Mouse (Mus musculus): Measurements from ENCODE around the gene Olfr611. TPM values are rescaled to one million over a fixed set of nuclear protein-coding genes. Genes with fewer than 3 reads are reported as not detected.

Olfr611 gene
- polyA plus RNA-seq (2014; fragmentation: Illumina TruSeq; extraction: RNeasy Lipid Tissue Mini Kit (QIAGEN cat#74804); ENCODE audit: low read depth, low replicate concordance), result not detected

DNA sequence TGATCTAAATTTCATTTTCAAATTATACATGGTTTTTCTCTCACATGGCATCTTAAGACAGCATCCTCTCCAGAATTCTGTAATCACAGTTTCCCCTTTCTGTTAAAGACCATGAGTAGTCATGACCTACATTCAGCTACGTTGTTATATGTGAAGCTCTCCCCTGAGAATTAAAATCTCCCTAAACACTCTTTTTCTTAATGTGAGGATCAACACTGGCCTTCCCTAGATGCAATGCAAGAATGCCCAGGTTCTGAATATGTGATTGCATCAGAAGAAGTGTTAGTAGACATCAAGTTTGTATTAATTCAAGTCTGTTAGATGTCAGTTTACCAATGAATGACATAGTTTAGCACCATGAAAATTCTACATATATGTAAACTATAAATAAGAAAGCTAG is at the start of gene Olfr611:
Gene Olfr611, minus strand, starts transcription at position 101 of the 400 bp plus-strand sequence.

DNA sequence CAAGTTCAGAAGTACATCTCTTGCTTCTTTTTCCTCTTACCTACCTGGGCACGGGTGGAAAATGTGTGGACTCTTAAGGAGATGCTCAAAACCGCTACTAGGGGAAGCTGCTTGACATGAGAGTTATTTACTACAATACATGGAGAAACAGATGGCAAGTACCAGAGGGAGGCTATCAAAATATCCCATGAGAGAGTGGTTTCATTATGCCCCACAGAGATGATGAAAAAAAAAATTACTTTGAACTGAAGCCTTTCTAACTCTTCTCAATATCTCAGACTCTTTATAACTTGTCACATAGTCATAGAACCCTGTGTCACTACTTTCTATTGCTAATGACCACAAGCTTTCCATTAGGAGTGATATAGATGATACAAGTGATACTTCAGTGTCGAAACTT is 48.4 kb upstream of the Olfr611 start, which contains the start of gene Olfr616:
Gene Olfr616, minus strand, starts transcription at position 101 of the 400 bp plus-strand sequence.

DNA sequence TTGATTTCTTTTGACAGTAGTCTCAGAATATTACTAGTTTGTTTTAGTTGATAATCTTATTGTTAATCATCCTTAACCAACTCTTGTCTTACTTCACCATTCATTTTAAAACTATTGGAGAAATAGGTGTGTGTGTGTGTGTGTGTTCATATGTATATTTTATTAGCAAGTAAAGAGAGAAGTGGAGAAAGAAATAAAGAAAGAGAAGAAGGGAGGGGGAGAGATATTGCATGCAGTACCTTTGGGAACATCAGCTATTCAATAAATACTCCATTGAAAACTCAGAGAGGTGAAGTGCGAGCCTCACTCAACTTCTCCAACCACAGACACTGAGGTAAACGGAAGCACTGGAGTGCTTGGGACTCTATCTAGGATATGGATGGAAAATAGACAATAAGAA is 35.1 kb upstream of the Olfr611 start, which contains the start of gene Olfr615:
Gene Olfr615, plus strand, starts transcription at position 301 of the 400 bp plus-strand sequence.

DNA sequence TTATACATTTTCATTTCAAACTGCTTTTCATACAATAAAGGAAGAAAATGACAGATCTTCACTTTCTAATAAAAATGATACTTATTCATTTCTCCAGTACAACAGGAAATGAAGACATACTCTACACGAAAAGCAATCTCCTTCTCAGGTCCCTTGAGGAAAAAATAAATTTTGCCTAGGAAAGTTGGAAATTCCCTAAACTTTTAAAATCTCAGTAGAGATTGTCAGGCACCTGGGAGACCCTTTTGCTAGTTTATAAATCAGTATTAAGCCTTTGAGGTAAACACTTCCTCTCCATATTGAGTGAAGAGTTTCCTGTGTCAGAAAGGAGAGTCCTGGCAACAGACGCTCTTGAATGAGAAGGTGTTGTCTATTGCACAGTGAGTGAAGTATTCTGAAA is 27.1 kb upstream of the Olfr611 start, which contains the start of gene Olfr613:
Gene Olfr613, plus strand, starts transcription at position 301 of the 400 bp plus-strand sequence.

DNA sequence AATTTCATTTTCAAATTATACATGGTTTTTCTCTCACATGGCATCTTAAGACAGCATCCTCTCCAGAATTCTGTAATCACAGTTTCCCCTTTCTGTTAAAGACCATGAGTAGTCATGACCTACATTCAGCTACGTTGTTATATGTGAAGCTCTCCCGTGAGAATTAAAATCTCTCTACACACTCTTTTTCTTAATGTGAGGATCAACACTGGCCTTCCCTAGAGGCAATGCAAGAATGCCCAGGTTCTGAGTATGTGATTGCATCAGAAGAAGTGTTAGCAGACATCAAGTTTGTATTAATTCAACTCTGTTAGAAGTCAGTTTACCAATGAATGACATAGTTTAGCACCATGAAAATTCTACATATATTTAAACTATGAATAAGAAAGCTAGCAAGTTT is 22.0 kb upstream of the Olfr611 start, which contains the start of gene Olfr612:
Gene Olfr612, minus strand, starts transcription at position 101 of the 400 bp plus-strand sequence.

DNA sequence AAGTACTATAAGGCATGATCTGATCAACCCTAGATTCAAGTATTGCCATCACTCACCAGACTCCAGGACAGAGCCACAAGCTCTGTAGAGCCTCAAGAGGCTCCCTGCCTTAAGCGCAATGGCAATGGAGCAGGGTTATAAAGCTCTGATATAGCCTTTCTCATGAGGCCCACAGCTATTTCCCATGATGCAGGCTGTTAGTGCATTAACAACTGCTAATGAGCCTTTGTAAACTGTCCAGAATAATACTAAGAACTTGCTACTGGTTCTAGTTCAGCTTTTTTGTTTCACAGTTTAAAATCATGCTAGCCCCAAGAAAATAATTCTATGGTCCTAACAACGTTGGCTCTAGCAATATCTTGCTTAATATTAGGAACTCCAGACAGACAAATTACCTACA is 8.6 kb downstream of the Olfr611 start, which contains the start of gene Olfr610:
Gene Olfr610, minus strand, starts transcription at position 101 of the 400 bp plus-strand sequence.

DNA sequence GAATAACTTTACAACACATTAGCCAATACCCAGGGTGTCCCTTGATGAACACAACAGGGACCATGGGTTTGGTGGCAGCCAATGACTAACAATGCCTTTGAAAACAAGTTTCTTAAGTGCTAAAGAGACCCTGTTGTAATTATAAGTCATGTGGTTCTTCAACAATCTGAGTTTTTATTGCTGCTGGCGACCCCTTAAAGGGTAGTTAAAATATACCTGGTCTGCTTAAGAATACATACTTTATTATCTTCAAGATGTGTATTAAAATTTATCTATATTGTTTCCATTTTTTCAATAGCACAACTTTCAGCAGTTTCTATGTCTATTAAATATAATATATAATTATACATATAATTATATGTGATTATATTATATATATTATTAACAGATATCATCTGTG is 22.7 kb downstream of the Olfr611 start, which contains the start of gene Olfr609:
Gene Olfr609, minus strand, starts transcription at position 101 of the 400 bp plus-strand sequence.

DNA sequence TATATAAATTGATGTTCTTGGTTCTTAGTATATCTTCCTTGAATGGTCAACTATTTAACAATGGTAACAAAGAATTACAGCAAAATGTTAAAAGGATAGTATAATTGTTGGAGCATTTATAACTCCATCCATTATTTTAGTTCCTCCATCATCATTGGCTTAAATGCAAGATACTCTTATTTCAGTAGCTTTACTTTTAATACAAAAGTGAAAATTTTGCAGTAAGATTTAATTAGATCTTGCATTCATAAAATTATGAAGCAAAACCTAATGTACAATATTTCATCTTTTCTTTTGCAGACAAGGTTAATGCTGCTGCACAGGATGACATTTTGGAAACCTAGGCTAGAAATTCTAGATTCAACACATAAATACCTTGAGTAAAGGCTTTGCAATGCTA is 51.1 kb downstream of the Olfr611 start, which contains the start of gene Olfr608:
Gene Olfr608, plus strand, starts transcription at position 301 of the 400 bp plus-strand sequence.

Other genes with a start within 250 kb of the Olfr611 start
- gene Olfr596, start 215.2 kb downstream of the Olfr611 start, polyA plus RNA-seq (2014; fragmentation: Illumina TruSeq; extraction: RNeasy Lipid Tissue Mini Kit (QIAGEN cat#74804); ENCODE audit: low read depth, low replicate concordance), result not detected
- gene Olfr597, start 204.5 kb downstream of the Olfr611 start, polyA plus RNA-seq (2014; fragmentation: Illumina TruSeq; extraction: RNeasy Lipid Tissue Mini Kit (QIAGEN cat#74804); ENCODE audit: low read depth, low replicate concordance), result not detected
- gene Olfr598, start 197.3 kb downstream of the Olfr611 start, polyA plus RNA-seq (2014; fragmentation: Illumina TruSeq; extraction: RNeasy Lipid Tissue Mini Kit (QIAGEN cat#74804); ENCODE audit: low read depth, low replicate concordance), result not detected
- gene Olfr599, start 184.9 kb downstream of the Olfr611 start, polyA plus RNA-seq (2014; fragmentation: Illumina TruSeq; extraction: RNeasy Lipid Tissue Mini Kit (QIAGEN cat#74804); ENCODE audit: low read depth, low replicate concordance), result not detected
- gene Olfr600, start 171.2 kb downstream of the Olfr611 start, polyA plus RNA-seq (2014; fragmentation: Illumina TruSeq; extraction: RNeasy Lipid Tissue Mini Kit (QIAGEN cat#74804); ENCODE audit: low read depth, low replicate concordance), result not detected
- not detected for gene Olfr601, start 158.2 kb downstream of the Olfr611 start, polyA plus RNA-seq (2014; fragmentation: Illumina TruSeq; extraction: RNeasy Lipid Tissue Mini Kit (QIAGEN cat#74804); ENCODE audit: low read depth, low replicate concordance)
- not detected for gene Olfr603, start 134.7 kb downstream of the Olfr611 start, polyA plus RNA-seq (2014; fragmentation: Illumina TruSeq; extraction: RNeasy Lipid Tissue Mini Kit (QIAGEN cat#74804); ENCODE audit: low read depth, low replicate concordance)
- gene Usp17lc, start 105.8 kb downstream of the Olfr611 start, polyA plus RNA-seq (2014; fragmentation: Illumina TruSeq; extraction: RNeasy Lipid Tissue Mini Kit (QIAGEN cat#74804); ENCODE audit: low read depth, low replicate concordance), result not detected
- not detected for gene Olfr605, start 75.4 kb downstream of the Olfr611 start, polyA plus RNA-seq (2014; fragmentation: Illumina TruSeq; extraction: RNeasy Lipid Tissue Mini Kit (QIAGEN cat#74804); ENCODE audit: low read depth, low replicate concordance)
- gene Olfr606, start 71.8 kb downstream of the Olfr611 start, polyA plus RNA-seq (2014; fragmentation: Illumina TruSeq; extraction: RNeasy Lipid Tissue Mini Kit (QIAGEN cat#74804); ENCODE audit: low read depth, low replicate concordance), result not detected
- gene Olfr607, start 56.7 kb downstream of the Olfr611 start, polyA plus RNA-seq (2014; fragmentation: Illumina TruSeq; extraction: RNeasy Lipid Tissue Mini Kit (QIAGEN cat#74804); ENCODE audit: low read depth, low replicate concordance), result not detected
- not detected for gene Olfr608, start 51.0 kb downstream of the Olfr611 start, polyA plus RNA-seq (2014; fragmentation: Illumina TruSeq; extraction: RNeasy Lipid Tissue Mini Kit (QIAGEN cat#74804); ENCODE audit: low read depth, low replicate concordance)
- not detected for gene Olfr609, start 22.8 kb downstream of the Olfr611 start, polyA plus RNA-seq (2014; fragmentation: Illumina TruSeq; extraction: RNeasy Lipid Tissue Mini Kit (QIAGEN cat#74804); ENCODE audit: low read depth, low replicate concordance)
- gene Olfr610, start 8.7 kb downstream of the Olfr611 start, polyA plus RNA-seq (2014; fragmentation: Illumina TruSeq; extraction: RNeasy Lipid Tissue Mini Kit (QIAGEN cat#74804); ENCODE audit: low read depth, low replicate concordance), result not detected
- gene Olfr612, start 21.9 kb upstream of the Olfr611 start, polyA plus RNA-seq (2014; fragmentation: Illumina TruSeq; extraction: RNeasy Lipid Tissue Mini Kit (QIAGEN cat#74804); ENCODE audit: low read depth, low replicate concordance), result not detected
- not detected for gene Olfr613, start 27.2 kb upstream of the Olfr611 start, polyA plus RNA-seq (2014; fragmentation: Illumina TruSeq; extraction: RNeasy Lipid Tissue Mini Kit (QIAGEN cat#74804); ENCODE audit: low read depth, low replicate concordance)
- not detected for gene Olfr615, start 35.2 kb upstream of the Olfr611 start, polyA plus RNA-seq (2014; fragmentation: Illumina TruSeq; extraction: RNeasy Lipid Tissue Mini Kit (QIAGEN cat#74804); ENCODE audit: low read depth, low replicate concordance)
- not detected for gene Olfr616, start 48.3 kb upstream of the Olfr611 start, polyA plus RNA-seq (2014; fragmentation: Illumina TruSeq; extraction: RNeasy Lipid Tissue Mini Kit (QIAGEN cat#74804); ENCODE audit: low read depth, low replicate concordance)
- gene Olfr617, start 52.2 kb upstream of the Olfr611 start, polyA plus RNA-seq (2014; fragmentation: Illumina TruSeq; extraction: RNeasy Lipid Tissue Mini Kit (QIAGEN cat#74804); ENCODE audit: low read depth, low replicate concordance), result not detected
- gene Olfr618, start 69.3 kb upstream of the Olfr611 start, polyA plus RNA-seq (2014; fragmentation: Illumina TruSeq; extraction: RNeasy Lipid Tissue Mini Kit (QIAGEN cat#74804); ENCODE audit: low read depth, low replicate concordance), result not detected
- not detected for gene Olfr619, start 79.7 kb upstream of the Olfr611 start, polyA plus RNA-seq (2014; fragmentation: Illumina TruSeq; extraction: RNeasy Lipid Tissue Mini Kit (QIAGEN cat#74804); ENCODE audit: low read depth, low replicate concordance)
- gene Olfr620, start 91.7 kb upstream of the Olfr611 start, polyA plus RNA-seq (2014; fragmentation: Illumina TruSeq; extraction: RNeasy Lipid Tissue Mini Kit (QIAGEN cat#74804); ENCODE audit: low read depth, low replicate concordance), result not detected
- not detected for gene Olfr622, start 121.9 kb upstream of the Olfr611 start, polyA plus RNA-seq (2014; fragmentation: Illumina TruSeq; extraction: RNeasy Lipid Tissue Mini Kit (QIAGEN cat#74804); ENCODE audit: low read depth, low replicate concordance)
- not detected for gene Olfr623, start 142.9 kb upstream of the Olfr611 start, polyA plus RNA-seq (2014; fragmentation: Illumina TruSeq; extraction: RNeasy Lipid Tissue Mini Kit (QIAGEN cat#74804); ENCODE audit: low read depth, low replicate concordance)
- gene Olfr624, start 150.3 kb upstream of the Olfr611 start, polyA plus RNA-seq (2014; fragmentation: Illumina TruSeq; extraction: RNeasy Lipid Tissue Mini Kit (QIAGEN cat#74804); ENCODE audit: low read depth, low replicate concordance), result 0.11 TPM
- not detected for gene Olfr625-ps1, start 161.9 kb upstream of the Olfr611 start, polyA plus RNA-seq (2014; fragmentation: Illumina TruSeq; extraction: RNeasy Lipid Tissue Mini Kit (QIAGEN cat#74804); ENCODE audit: low read depth, low replicate concordance)
- gene Olfr243, start 193.8 kb upstream of the Olfr611 start, polyA plus RNA-seq (2014; fragmentation: Illumina TruSeq; extraction: RNeasy Lipid Tissue Mini Kit (QIAGEN cat#74804); ENCODE audit: low read depth, low replicate concordance), result not detected
- gene Olfr628, start 209.5 kb upstream of the Olfr611 start, polyA plus RNA-seq (2014; fragmentation: Illumina TruSeq; extraction: RNeasy Lipid Tissue Mini Kit (QIAGEN cat#74804); ENCODE audit: low read depth, low replicate concordance), result not detected
- not detected for gene Olfr629, start 224.1 kb upstream of the Olfr611 start, polyA plus RNA-seq (2014; fragmentation: Illumina TruSeq; extraction: RNeasy Lipid Tissue Mini Kit (QIAGEN cat#74804); ENCODE audit: low read depth, low replicate concordance)
- gene Olfr630, start 236.5 kb upstream of the Olfr611 start, polyA plus RNA-seq (2014; fragmentation: Illumina TruSeq; extraction: RNeasy Lipid Tissue Mini Kit (QIAGEN cat#74804); ENCODE audit: low read depth, low replicate concordance), result not detected